Mouse (Mus musculus): ENCODE measurements at regions not wholly inside any gene's neighbourhood (a gene's known extent, or its start where the extent isn't known, plus 50 kb on each side); places are given as distances from the start of the nearest gene placed in this dataset.
A peak's percentile ranks its signal among the peaks of the same experiment; 100 is the strongest.
"Not testable (repeated sequence)": the region's sequence is repeated elsewhere in the genome, so short reads cannot be mapped to it uniquely, and the experiment has no call there.

GRCm38 (mm10) chr14:104410730-104411129 lies 57.1 kb downstream of the Pou4f1 start:
- no peak for DNase-seq (ENCODE audit: extremely low spot score, low read depth, low spot score)

- peak; percentile 20 for DNase-seq (ENCODE audit: extremely low spot score, low read depth, low spot score)
These were observed 57.5 kb downstream of the Pou4f1 start for GRCm38 (mm10) chr14:104410292-104410691.

- DNase-seq (ENCODE audit: extremely low spot score, low read depth, low spot score), result no peak
These were observed 61.7 kb downstream of the Pou4f1 start for GRCm38 (mm10) chr14:104406062-104406461.

GRCm38 (mm10) chr14:104389297-104390071 lies 78.3 kb downstream of the Pou4f1 start:
- no peak for DNase-seq (ENCODE audit: extremely low spot score, low read depth, low spot score)

- no peak for DNase-seq (ENCODE audit: extremely low spot score, low read depth, low spot score)
These were observed 78.9 kb downstream of the Pou4f1 start for GRCm38 (mm10) chr14:104388879-104389278.

- no peak for DNase-seq (ENCODE audit: extremely low spot score, low read depth, low spot score)
These were observed 86.8 kb downstream of the Pou4f1 start for GRCm38 (mm10) chr14:104380986-104381385.

- no peak for DNase-seq (ENCODE audit: extremely low spot score, low read depth, low spot score)
These were observed 95.0 kb downstream of the Pou4f1 start for GRCm38 (mm10) chr14:104372776-104373175.

GRCm38 (mm10) chr14:104356636-104357035 lies 111.2 kb downstream of the Pou4f1 start:
- no peak for DNase-seq (ENCODE audit: extremely low spot score, low read depth, low spot score)

GRCm38 (mm10) chr14:104336783-104337182 lies 131.0 kb downstream of the Pou4f1 start:
- DNase-seq (ENCODE audit: extremely low spot score, low read depth, low spot score), result not testable (repeated sequence)

- no peak for DNase-seq (ENCODE audit: extremely low spot score, low read depth, low spot score)
These were observed 141.7 kb downstream of the Pou4f1 start for GRCm38 (mm10) chr14:104326089-104326488.

- DNase-seq (ENCODE audit: extremely low spot score, low read depth, low spot score), result no peak
These were observed 167.7 kb downstream of the Pou4f1 start for GRCm38 (mm10) chr14:104300141-104300540.

- DNase-seq (ENCODE audit: extremely low spot score, low read depth, low spot score), result no peak
These were observed 169.5 kb downstream of the Pou4f1 start for GRCm38 (mm10) chr14:104298312-104298711.

GRCm38 (mm10) chr14:104297316-104298311 lies 170.2 kb downstream of the Pou4f1 start:
- DNase-seq (ENCODE audit: extremely low spot score, low read depth, low spot score), result no peak

- no peak for DNase-seq (ENCODE audit: extremely low spot score, low read depth, low spot score)
These were observed 174.0 kb downstream of the Pou4f1 start for GRCm38 (mm10) chr14:104293814-104294213.

- no peak for DNase-seq (ENCODE audit: extremely low spot score, low read depth, low spot score)
These were observed 174.7 kb downstream of the Pou4f1 start for GRCm38 (mm10) chr14:104293147-104293546.

GRCm38 (mm10) chr14:104280353-104280752 lies 187.4 kb downstream of the Pou4f1 start:
- no peak for DNase-seq (ENCODE audit: extremely low spot score, low read depth, low spot score)

- DNase-seq (ENCODE audit: extremely low spot score, low read depth, low spot score), result no peak
These were observed 187.9 kb downstream of the Pou4f1 start for GRCm38 (mm10) chr14:104279890-104280289.

GRCm38 (mm10) chr14:104274752-104275151 lies 193.0 kb downstream of the Pou4f1 start:
- DNase-seq (ENCODE audit: extremely low spot score, low read depth, low spot score), result no peak

- DNase-seq (ENCODE audit: extremely low spot score, low read depth, low spot score), result no peak
These were observed 202.7 kb downstream of the Pou4f1 start for GRCm38 (mm10) chr14:104264919-104265764.

GRCm38 (mm10) chr14:104216965-104217364 lies 250.8 kb downstream of the Pou4f1 start:
- no peak for DNase-seq (ENCODE audit: extremely low spot score, low read depth, low spot score)

- DNase-seq (ENCODE audit: extremely low spot score, low read depth, low spot score), result no peak
These were observed 257.1 kb downstream of the Pou4f1 start for GRCm38 (mm10) chr14:104210719-104211118.
